Mouse (Mus musculus) frontal cortex, adult 2 months (tissue): ENCODE results near the gene Ttll7. TPM values are rescaled to one million over a fixed set of nuclear protein-coding genes. Genes with fewer than 3 reads are reported as not detected.
A peak's percentile ranks its signal among the peaks of the same experiment; 100 is the strongest.

ENCODE experiments used
- DNase-seq, 2 experiments: peaks; one replicate each; pipeline ENCODE4 v3.0.0; 2022; ENCODE audit warnings: low spot score in 1 of 2; ENCODE audit errors: extremely low spot score in 1 of 2
- polyA plus RNA-seq: library from polyadenylated mRNA; depleted of rRNA; stranded (reverse); fragments of >200 nt; gene quantifications from 2 replicates; pipeline ENCODE4 v1.2.3, GENCODE M21; 2012; rRNA removed

Ttll7 gene
- 57.6 and 65.3 TPM in 2 replicates for polyA plus RNA-seq

DNA sequence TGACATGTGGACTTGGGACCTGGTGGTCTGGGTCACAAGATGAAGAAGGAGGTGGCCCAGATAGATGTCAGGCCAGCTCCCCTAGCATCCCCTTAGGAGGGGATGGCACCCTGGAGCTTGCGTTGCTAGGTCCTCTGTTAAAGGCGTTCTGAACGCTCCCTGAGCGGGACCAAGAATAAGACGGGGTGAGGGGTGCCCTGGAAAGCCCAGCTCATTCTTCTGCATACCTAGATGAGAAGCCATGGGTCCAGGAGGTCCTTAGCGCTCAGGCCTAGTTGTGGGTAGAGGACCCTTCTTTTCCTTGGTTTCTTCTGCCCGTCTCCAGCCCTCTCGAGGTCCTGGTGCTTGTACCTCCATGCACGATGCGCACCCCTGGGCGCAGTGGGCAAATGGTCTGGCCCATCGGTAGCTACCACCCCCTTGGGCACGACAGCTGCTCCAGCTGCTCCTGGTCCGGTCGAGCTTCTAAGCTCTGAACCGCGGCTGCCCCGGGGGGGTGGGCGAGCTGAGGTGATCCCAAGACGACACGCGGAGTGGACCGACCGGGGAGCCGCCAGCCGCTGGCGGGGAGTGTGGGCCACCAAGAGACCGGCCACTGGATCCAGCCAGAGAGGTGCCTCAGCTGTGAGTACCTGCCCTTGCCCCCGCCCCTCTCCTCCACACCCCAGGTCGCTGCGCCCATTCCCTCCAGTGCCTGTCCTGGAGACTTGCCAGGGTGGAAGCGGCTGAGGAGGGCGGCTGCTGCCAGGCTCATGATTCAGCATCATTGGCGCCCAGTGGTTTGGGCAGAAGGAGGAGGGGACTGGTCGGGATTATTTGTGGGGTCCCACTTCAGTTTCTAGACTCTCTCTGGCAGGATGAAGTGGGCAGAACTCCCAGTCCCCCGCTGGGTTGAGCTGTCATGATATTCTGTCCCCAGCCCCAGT, at the start of gene Ttll7:
Gene Ttll7, plus strand, starts transcription at position 402 of the 926 bp plus-strand sequence.
- DNase-seq: peak; percentile 74 to 93

DNA sequence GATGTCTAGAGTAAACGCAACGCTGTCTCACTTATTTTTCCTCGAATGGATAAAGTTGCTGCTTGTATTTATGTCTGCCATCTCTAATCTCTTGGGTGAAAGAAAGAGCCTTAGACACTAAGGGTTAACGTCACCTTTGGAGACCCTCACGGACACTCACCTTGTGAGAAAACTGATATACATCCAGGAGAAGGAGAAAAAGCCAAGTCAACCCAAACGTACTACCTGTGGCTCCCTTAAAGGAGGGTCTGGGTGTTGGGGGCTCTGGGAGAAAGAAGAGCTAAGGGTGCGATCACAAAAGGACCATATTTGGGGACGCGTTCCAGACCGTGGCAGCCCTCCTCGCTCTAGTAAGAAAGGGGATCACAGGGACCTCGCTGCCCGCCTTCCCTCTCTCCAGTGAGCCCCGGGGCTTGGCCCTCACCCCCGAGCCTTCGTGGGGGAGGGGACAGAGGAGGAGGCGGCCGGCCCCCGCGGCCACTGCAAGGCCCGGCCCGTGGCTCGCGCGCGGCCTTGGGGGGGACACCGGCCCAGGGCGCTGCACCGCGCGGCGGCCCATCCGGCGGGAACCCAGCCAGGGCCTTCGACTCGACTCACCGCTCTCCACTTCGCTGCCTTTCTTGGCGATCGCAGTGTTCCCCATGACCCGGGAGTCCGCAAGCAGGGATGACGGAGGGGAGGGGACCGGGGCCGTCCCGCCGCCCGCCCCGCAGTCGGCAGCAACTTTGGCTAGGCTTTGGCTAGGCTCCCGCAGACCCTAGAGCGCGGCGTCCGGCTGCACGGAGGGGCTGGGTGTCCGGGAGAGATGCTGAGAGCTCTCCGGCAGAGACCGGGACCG, 39.9 kb upstream of the Ttll7 start:
- peak in 1 of 2 experiments; percentile 14 for DNase-seq

- peak; percentile 67 to 91 for DNase-seq
Measured at GRCm38 (mm10) chr3:146812901-146813393, 39.2 kb upstream of the Ttll7 start, which contains the start of gene Prkacb. Gene Prkacb (minus strand): TSS chr3:146812990.

DNA sequence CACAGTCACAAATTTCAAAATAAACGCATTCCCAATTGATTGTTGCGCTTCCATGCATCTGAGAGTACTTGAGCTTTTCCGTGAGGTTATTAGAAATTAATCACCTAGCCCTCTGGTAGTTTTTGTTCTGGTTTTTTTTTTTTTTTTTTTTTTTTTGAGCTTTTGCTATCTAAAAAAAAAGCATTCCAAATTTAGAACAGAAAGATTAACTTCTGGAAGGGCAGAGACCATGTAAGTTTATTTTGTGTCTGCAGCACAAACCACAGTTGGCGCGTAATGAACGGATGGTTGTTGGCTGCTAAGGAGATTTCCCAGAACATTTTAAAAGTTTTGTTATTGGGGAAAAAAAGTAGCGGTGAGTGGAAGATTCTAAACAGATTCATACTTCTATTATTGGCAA, 38.5 kb upstream of the Ttll7 start:
- DNase-seq: no peak

GRCm38 (mm10) chr3:146820718-146821117, 31.4 kb upstream of the Ttll7 start:
- DNase-seq: peak in 1 of 2 experiments; percentile 16

- DNase-seq: no peak
Measured at GRCm38 (mm10) chr3:146842766-146843165, 9.4 kb upstream of the Ttll7 start.

- DNase-seq: no peak
Measured at GRCm38 (mm10) chr3:146843470-146843869, 8.7 kb upstream of the Ttll7 start.

DNA sequence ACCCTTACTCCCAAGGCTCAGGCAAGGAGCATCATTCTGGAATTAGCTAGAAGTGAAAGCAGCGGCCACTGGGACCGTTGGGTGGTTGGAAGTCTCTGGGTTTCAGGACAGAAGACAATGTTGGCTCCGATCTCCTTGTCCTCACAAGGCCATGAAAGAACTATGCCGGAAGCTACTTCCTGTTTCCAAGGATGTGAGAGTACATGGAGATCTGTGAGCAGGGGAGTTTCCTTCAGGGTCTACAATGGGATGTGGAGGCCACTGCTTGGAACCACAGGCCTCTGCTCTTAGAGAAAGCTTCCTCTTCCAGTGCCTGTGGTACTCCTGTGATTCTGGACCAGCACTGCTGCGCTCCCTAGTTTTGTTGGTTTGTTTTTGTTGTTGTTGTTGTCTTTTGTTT, 5.9 kb upstream of the Ttll7 start:
- no peak for DNase-seq

DNA sequence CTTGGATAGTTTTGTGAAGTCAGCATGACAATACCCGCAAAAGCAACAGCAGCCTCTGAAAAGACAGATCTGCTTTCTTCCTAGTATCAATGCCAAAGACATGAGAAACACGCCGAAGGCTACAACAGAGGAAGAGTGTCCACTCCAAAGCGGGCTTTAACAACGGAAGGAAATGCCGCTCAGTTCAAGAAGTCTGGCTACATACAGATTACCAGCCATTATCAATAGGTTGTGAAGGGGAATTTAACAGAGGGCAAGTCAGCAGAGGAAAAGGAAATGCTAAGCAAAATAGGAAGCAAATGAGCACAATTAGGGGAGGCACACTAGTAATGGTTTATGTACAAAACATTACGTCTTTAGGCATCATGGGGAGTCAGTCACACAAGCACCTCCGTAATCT, 4.1 kb upstream of the Ttll7 start:
- no peak for DNase-seq

- DNase-seq: no peak
Measured at GRCm38 (mm10) chr3:146849360-146849759, 2.8 kb upstream of the Ttll7 start.

DNA sequence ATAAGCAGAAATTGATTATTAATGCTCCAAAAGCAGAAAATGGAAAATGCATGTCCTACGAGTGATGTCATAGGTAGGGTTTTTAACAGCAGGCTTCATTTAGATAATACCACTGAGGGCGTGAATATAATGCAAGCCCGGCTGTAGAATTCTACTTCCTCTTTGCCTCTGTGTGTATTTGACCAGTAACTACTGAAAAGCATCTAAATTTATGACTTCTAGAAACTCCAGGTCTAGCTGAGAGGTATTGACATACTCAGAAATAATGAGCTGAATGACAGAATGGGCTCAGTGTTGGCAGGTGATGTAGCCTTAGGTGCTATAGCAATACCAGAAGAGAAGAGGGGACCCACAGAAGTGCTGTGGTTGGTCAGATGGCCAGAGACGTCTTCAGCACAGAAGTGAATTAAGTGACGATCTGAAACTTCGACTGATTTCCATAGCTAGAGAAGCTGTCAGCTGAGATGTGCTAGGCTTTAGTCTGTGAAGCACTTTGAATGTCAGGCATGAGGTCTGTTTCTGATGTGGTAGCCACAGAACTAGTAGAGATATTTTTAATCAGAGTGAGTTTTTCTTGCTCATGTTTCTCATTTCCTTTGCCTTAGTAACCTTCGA, 2.4 kb downstream of the Ttll7 start:
- no peak for DNase-seq

DNA sequence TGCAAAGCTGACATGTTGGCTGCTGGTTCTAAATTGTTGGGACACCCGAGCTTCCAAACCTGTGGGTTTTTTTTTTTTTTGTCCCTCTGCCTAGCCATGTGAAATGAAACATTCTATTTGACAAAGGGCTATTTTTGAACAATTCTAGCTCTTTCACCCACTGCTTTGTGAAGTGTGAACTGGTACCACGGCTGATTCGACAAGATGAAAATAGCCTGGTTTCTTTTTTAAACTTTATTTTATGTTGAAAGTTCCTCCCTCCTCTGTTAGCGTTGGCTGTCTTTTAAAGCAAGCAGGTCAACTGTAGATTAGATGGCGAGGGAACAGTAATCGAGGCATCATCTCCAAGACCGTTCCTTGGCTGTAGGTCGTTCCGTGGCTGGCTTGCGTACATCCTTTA, 5.2 kb downstream of the Ttll7 start:
- peak; percentile 33 to 48 for DNase-seq

GRCm38 (mm10) chr3:146860308-146860707, 8.1 kb downstream of the Ttll7 start:
- DNase-seq: no peak

- no peak for DNase-seq
Measured at GRCm38 (mm10) chr3:146866563-146866962, 14.4 kb downstream of the Ttll7 start.

DNA sequence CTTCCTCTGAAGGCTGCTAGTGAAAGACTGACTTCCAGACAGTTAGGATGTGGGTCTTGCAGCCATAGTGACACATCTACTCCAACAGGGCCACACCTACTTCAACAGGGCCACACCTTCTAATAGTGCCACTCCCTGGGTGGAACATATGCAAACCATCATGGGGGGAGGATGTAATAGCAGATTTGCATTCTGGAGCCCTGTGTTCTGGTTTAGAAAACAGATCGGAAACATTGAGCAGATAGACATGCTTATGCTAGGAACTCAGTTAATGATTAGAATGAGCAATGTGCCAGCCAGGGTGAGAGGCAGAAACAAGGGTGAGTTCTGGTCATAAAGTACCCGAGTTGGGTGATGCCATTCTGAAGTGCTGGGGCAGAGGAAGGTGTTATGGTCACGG, 19.8 kb downstream of the Ttll7 start:
- no peak for DNase-seq

- no peak for DNase-seq
Measured at GRCm38 (mm10) chr3:146875929-146876328, 23.8 kb downstream of the Ttll7 start.

GRCm38 (mm10) chr3:146893931-146894330, 41.8 kb downstream of the Ttll7 start:
- DNase-seq: no peak

DNA sequence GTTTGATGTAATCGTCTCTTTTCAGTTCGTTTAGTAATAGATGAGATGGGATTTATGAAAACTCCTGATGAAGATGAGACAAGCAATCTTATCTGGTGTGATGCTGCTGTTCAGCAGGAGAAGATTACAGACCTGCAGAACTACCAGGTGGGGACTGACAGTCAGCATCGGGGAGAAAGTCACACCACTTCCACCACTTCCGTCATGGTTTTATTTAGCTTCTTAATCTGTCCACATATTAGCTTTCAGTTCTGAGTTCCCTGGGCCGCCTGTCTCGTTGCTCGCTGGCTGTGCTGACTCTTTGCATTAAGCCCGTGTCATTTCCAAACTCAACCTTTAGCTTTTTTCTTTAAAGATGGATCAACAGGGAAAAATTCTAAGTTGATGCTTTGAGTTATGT, 44.4 kb downstream of the Ttll7 start:
- no peak for DNase-seq

DNA sequence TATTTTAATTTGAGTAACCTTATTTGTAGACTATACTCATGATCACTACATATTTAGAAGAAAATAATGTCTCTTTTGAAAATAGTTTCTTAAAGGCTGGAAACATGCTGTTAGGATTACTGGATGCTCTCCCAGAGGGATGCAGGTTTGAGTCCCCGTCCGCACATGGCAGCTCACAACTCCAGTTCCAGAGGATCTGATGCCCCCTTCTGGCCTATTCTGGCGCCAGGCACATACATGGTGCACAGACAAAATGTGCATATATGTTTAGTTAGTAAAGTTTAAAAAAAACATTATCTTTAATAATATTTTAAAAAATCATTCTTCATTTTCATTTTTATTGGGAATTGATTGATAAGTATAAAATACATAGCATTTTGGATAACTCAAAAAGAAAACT, 47.9 kb downstream of the Ttll7 start:
- no peak for DNase-seq

DNA sequence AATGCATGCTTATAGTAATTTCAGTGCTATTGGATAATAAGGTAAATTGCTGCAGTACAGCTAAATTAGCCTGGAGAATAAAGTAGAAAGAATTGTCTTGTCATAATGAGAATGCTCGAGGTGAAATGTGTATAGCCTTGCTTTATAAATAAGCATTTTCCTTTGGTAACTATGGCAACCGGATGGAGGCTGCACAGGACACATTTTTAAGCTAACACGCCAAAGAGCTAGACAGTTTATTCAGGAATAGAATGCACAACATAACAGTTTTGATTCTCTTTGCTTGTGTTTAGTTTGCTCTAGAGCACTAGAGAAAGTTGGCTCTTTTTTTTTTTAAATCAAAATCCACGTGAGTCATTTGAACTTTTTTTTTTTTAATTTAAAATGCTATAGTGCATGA, 49.6 kb downstream of the Ttll7 start:
- DNase-seq: peak in 1 of 2 experiments; percentile 36

DNA sequence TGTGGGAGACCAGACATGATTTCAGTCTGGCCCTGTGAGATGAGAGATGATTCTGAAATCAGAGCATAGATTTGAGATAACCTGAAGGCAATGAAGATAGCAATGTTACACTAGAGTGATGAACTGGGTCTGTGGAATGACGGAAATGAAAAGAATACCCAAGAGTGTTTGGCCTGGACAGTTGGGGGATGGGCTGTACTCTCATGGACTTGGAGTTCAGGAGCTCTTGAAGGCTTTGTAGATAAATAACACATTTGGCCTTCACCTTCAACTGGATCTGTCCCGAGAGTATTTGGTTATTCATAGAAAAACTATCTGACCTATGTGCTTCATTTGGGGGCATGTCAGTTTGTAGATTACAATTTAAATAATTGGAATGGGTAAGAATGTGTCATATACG, 53.4 kb downstream of the Ttll7 start:
- DNase-seq: no peak
